Mouse (Mus musculus) heart, postnatal 14 days (tissue): ENCODE measurements around the gene Stra6. TPM values are rescaled to one million over a fixed set of nuclear protein-coding genes. Genes with fewer than 3 reads are reported as not detected.

Source experiments
- DNase-seq, 2 experiments: peaks; one replicate each; pipeline ENCODE4 v3.0.0; 2021 to 2022
- intact Hi-C: fragments of 180-260 bp; cut with DNase I; formaldehyde crosslinking; loops from one replicate; pipeline ENCODE4 v1.15.1; 2025
- total RNA-seq, 2 experiments: library from RNA; stranded (reverse); gene quantifications; 2 replicates each; pipeline ENCODE4 v1.2.3; 2021

Gene Stra6
- total RNA-seq, 2 experiments from 2014 or later, result 0.32 to 0.76 TPM

DNA sequence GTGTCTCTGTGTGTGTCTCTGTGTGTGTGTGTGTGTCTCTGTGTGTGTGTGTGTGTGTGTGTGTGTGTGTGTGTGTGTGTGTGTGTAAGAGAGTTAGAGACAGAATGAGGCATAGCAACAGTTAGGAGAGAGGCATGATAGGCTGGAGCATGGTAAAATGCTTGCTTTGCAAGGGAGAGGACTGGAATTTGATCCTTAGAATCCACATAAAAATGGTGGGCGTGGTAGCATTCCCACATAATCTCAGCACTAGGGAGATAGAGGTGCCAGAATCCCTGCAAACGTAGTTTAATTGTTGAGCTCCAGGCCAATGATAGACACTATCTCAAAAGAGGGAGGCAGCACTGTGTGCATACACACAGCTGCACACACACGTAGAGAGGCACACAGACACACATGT, 61.5 kb downstream of the Stra6 start:
- intact Hi-C loops, result no loop called here
- DNase-seq, result no peak

DNA sequence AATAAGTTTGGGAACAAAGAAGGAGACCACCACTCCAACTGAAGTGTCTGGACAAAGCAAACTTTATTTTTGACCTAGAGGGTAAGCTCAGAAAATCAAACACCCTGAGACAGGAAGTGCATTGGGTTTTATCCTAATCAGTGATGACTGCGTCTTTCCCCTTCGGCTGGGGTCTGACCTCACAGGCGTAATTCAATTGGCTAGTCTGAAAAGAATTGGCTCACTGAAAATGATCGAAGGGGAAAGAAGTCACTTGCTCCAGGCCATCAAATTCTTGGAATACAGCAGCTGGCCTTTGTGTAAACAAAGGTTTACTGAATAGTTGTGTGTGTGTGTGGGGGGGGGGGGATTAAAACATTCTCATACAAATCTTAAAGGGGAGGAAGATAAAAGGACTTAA, 62.2 kb downstream of the Stra6 start:
- DNase-seq, result no peak
- intact Hi-C loops, result no loop called here

DNA sequence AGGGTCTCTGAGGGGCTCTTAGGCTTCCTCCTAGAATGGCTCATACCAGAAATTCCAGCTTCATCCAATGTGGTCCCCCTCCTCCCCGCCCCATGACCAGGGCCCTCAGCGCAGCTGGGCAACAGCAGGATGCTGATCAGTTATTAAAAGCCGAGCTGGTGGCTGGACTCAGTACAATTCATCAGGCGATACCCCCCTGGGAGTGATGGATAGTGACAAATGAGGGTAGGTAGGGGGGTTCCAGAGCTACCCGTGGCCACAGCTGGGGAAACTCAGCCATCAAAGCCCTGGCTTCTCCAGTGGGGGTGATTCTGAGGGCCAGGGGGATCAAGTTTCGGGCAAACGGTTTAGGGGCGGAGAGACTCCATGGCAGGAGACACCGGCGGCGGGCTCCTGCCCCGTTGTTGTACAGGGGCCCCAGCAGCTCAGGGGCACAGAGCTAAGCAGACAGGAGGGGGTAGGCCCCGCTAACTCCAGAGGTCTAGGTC, 65.4 kb downstream of the Stra6 start:
- no peak for DNase-seq
- intact Hi-C loops, result no loop called here

DNA sequence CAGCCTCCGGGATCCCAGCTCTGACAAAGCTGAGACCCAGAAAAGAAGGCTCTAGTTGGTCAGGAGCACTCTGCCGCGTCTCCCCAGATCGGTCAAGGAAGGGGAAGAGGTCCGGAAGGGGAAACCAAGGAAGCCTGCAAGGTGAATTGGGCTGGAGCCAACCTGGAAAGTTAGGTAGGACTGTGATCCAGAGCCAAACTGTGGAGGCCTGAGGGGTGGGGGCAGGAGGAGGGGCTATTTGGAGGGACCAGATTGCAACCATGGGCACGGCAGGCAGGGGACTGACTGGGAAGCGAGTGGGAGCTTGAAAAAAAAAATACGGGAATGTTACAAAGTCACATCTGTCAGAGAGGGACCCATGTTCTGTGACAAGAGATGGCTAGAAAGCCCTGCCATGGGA, 65.9 kb downstream of the Stra6 start:
- intact Hi-C loops, result no loop called here
- no peak for DNase-seq

DNA sequence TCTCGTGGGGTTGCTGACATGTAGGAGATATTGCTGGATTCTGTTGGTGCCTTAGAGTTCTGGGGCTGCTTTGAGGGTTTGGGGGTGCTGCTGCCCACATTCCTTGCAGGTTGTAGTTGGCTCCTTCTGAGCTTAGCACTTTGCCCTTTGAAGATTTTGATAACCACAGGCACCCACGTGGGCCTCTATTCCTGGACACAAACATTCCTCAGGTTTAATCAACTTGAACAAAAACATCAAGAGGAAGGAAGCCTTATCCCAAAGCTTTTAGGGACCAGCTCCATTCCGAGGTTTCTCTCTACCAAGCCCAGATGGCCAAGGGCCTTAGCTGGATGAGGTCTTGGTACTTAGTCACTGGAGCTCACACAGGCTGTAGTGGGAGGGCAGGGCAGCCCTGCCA, 67.3 kb downstream of the Stra6 start:
- intact Hi-C loops, result no loop called here
- DNase-seq, result no peak

DNA sequence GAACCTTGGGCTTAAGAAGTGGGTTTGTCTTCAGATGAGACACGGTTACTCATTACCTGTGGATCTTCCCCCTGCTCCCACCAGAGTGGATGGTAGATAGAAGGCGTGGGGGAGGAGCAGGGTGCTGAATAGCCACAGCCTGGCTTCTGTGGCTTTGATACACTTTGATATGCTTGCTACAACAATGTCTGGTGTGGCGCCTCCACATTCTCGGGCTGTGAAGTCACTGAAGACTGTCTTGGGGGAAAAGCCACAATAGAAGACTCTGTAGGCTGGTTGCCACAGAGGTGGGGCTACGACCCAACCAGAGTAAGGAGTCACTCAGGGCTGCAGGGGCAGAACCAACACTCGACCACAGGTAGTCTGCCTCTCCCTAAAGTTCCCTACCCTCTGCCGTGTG, 68.1 kb downstream of the Stra6 start:
- intact Hi-C loops, result no loop called here
- DNase-seq, result no peak

DNA sequence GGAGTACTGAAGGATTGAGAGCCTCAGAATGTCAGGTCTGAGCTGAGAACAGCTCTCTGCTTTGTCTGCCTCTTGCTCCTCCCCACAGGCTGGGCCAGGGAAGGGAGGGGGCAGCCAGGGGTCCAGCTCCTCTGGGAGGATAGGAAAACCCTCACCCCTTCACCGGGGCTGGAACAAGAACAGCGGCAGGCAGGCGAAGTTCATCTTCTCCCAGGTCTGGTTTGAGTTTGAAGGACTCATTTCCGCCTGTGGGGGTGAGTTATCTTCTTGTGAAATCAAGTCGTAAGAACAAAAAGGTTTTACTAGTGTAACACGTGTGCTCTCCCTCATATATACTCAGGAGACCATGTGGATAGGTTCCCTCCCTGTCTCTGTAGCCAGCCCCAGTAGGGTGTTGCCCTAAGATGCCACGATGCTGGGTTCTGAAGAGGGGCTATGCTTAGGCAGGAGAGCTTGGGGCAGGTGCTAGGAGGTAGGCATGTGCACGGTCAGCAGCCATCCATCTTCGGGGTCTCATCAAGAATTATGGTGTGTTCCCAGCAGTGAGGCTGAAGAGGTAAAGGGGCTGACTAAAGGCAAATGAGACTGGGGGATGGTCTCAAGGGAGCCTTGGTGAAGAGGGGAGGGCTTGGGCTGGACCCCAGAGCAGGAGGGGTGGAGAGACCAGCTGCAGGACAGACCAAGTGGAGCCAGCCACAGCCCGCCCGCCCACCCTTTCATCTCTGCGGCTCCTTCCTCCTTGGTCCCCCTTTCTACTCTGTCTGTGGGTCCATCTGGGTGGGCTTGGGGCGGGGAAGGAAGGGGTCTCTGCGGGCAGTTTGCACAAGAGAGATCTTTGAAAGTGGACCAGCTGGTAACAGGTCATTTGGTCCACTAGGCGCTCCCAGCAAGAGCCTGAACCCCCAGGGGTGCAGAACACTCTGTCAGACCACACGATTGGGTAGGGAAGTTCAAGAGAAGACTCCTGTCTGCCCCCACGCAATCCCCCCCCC, 70.6 kb downstream of the Stra6 start:
- intact Hi-C loops, result no loop called here
- no peak for DNase-seq

DNA sequence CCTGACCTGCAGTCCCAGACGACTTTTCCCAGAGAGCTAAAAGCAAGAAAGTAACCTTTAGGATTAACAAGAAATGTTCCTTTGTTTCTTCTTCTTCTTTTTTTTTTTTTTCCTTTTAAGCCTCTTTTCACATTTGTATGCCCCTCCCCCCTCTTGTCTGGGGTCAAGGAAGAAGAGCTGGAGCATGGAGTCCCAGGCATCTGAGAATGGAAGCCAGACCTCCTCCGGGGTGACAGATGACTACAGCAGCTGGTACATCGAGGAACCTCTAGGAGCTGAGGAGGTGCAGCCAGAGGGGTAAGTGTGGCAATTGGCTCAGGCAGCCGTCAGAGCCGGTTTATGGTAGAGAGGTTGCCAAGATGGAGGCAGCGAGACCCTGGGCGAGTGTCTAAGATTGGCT, 71.3 kb downstream of the Stra6 start:
- no peak for DNase-seq
- intact Hi-C loops, result no loop called here

DNA sequence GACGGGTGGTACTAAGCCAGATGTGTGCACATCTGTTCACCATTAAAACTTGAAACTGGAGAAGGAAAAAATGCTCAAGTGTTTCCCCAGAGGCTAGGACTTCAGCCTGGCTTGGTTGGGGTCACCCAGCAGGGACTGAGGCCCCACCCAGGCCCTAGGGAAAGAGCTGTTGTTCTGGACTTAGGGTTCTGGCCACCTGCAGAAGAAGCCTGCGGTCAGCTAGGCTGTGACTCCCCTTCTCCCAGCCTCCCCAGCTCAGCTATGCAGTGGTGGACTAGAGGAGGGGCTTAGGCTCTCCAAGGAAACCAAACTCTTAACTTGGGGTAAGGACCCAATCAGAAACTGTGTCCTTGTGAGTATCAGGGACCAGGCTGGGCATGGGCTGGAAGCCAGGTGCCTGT, 72.3 kb downstream of the Stra6 start:
- intact Hi-C loops, result no loop called here
- DNase-seq, result no peak

DNA sequence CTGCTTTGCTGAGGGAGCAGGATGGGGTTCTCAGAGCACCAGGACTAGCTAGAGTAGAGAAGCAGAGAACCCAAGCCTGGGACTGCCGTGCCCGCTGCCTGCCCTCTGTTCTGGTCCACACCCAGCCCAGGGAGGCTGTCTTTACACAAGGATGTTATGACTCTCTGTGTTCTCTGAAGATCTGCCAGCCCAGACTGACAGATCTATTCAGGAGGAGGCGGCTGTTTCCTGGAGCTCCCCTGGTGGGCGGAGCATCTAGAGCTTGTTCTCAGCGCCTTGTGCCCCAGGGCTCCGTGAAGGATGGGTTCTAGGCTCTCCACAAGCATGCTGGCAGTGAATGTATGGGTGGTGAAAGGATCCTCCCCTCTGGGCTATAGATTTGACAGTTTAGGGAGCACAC, 76.4 kb downstream of the Stra6 start:
- peak; percentile 15 to 41 for DNase-seq
- intact Hi-C loops, result no loop called here

DNA sequence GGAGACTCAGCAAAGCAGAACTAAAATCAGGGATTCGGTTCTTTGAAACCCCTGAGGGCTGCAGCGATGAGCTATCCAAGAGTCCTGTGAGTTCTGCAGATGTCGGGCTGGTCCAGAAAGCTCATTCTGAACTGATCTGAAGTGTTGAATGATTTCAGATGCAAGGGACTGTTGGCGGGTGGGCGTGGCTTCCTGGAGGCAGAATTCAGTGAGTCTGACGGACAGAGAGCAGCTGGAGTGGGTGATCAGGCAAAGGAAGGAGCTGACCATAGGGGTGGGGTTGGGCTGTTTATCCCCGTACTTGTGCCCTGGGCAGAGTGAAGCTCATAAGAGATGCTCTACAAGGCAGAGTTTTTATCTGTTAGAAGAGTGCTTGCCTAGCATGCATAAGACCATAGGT, 79.8 kb downstream of the Stra6 start:
- intact Hi-C loops, result no loop called here
- DNase-seq, result peak; percentile 38 to 56

DNA sequence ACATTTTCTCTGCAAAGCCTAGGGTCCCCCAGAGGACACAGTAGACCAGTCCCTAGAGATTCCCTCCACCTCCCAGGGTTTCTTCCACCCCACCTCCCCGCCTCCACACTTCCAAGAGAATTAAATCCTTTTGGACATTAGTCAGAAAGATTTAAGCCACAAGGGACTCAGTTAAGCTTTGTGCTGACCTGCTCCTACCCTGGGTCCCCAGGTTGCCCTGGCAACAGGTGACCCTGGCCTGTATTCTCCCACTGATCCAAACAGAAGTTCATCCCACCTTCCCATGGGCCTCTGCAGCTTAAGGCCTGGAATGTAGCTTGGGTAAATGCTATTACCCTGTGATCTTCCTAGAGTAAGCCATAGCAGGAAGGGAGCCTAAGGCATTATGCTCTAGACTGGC, 81.1 kb downstream of the Stra6 start:
- no peak for DNase-seq
- intact Hi-C loops, result no loop called here

DNA sequence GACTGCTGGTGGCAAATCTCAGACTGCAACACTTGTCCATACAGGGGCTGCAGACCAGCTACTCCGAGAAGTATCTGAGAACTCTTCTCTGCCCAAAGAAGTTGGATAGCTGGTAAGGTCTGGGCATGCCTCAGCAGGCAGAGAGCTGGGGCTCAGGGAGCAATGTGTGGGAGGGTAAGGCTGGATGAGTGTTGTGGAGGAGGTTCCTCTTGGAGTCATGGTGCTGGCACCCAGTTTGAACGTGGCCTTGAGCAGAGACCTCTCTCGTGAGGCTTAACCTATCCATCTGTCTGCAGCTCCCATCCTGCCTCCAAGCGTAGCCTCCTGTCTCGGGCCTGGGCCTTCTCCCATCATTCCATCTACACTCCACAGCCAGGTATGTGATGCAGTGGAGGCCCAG, 81.8 kb downstream of the Stra6 start:
- DNase-seq, result no peak
- intact Hi-C loops, result no loop called here

DNA sequence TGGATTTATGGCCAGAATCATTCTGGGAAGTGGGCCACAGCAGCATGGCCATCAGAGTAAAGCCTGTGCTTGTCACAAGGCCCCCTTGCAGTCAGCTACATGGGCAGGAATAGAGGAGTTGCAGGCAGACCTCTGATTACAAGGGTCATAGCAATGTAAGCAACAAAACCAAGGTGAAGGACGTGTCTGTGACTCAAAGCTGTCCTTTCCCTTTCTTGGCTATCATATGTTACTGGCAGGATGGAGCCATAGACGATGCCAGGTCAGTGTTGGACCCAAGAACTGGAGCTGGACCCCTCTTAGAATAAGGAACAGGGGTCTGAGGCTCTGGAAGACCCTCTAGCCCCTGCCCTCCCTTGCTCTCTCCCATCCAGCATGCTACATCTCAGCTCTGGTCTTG, 85.2 kb downstream of the Stra6 start:
- DNase-seq, result no peak
- intact Hi-C loops, result no loop called here

DNA sequence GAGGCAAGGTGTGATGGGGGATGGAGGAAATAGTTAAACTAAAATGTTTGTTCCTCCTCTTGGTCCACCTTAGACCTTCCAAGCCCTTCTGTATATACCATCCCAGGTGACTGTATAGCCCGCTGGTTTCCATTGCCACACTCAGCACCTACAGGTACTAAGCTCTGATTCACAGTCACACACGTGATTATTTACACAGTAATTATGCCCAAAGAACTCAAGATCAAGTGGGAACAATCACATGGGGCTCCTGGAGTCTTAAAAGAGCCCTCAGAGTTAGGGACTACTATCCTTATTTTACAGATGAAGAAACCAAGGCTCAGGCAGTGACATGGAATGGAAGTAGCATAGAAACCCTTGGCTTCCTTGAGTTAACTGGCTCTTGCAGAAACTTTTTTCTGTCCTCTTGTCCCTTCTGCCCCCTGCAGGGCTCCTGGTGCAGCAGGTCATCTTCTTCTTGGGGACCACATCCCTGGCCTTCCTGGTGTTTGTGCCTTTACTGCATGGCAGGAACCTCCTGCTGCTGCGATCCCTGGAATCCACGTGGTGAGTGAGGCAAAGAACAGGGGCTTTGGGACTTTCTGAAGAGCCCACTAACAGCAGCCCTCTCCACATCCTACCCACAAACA, 87.3 kb downstream of the Stra6 start:
- intact Hi-C loops, result no loop called here
- DNase-seq, result no peak

DNA sequence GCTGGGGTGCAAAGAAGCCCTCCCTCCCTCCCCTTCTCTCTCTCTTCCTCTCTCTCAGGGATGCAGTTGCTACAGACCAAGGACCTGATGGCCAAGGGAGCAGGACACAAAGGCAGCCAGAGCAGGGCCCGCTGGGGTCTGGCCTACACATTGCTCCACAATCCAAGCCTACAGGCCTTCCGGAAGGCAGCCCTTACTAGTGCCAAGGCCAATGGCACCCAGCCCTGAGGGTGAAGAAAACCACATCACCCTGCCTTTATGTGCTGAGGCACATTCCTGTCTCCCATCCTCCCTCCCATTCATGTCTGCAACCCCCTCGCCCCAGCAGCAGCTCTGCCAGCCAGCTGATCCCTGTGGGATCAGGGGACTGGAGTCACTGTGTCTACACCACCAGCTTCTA, 89.5 kb downstream of the Stra6 start:
- DNase-seq, result peak; percentile 30 to 31

DNA sequence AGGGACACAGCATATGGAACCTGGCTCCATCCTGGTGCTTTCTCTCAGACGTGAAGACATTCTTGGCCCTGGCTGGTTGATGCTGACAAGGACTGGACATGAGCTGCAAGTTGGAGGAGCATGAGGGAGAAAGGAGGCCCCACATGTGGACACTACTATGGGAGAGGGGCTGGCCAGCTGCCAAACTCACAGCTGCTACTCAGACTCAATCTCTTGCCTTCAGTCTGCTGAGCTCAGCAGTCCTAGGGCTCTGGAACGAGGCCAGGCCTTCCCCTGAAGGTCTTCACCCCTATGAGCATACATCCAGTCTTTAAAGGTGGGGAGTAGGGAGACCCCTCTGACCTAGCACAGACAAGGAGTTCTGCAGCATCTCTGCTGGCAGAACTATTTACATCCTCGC, 91.8 kb downstream of the Stra6 start:
- intact Hi-C loops, result no loop called here
- DNase-seq, result peak; percentile 66 to 78

More for the DNA sequence above, 89.5 kb downstream of the Stra6 start:
- intact Hi-C loops, result no loop called here

DNA sequence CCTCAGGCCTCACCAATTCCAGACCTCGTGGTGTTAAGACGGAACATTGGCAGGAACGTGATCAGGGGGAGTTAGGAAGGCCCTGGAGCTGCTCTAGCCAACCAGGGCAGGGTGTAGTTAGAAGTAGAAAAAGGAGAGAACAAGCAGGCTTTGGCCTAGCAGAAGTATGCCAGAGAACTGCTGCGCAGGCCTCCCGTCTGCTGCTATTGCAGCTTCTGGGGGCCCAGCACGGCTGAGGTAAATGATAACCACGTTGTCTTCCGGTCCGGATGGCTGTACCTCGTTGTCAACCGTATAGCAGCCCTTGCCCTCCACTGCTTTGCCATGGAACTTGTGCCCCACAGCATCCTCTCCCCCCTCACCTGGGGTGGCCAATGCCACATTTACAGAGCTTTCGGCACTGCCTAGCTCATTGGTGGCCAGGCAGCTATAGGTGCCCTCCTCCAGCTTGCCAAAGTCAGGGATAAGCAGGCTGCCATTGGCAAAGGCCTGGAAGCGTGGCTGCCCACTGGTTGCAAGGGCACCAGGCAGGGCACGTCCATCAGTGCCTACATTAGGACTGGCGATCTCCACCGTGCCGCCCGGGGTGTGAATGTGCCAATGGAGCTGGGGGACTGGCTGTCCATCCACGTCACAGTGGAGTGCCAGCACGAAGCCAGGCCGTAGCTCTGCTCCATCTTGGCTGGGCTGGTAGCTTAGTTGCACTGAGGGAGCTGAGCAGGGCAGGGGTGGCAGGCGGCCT, 93.4 kb downstream of the Stra6 start:
- no peak for DNase-seq
- intact Hi-C loops, result no loop called here

DNA sequence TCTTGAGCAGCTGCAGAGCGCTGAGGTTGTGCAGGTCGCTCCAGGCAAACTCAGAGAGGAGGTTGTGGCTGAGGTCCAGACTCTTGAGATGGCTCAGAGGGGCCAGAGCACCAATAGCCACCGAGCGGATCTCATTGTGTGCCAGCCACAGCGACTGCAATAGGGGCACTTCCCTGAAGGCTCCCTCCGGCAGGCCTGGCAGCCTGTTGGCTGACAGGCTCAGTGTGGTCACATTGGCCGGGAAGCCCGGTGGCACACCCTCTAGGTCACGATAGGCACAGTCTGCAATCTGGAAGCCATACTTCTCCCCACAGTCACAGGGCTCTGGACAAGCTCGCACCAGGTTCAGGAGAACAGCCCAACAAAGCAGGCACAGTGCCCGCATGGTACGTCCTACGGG, 94.2 kb downstream of the Stra6 start:
- DNase-seq, result peak in 1 of 2 experiments; percentile 12
- intact Hi-C loops, result no loop called here

DNA sequence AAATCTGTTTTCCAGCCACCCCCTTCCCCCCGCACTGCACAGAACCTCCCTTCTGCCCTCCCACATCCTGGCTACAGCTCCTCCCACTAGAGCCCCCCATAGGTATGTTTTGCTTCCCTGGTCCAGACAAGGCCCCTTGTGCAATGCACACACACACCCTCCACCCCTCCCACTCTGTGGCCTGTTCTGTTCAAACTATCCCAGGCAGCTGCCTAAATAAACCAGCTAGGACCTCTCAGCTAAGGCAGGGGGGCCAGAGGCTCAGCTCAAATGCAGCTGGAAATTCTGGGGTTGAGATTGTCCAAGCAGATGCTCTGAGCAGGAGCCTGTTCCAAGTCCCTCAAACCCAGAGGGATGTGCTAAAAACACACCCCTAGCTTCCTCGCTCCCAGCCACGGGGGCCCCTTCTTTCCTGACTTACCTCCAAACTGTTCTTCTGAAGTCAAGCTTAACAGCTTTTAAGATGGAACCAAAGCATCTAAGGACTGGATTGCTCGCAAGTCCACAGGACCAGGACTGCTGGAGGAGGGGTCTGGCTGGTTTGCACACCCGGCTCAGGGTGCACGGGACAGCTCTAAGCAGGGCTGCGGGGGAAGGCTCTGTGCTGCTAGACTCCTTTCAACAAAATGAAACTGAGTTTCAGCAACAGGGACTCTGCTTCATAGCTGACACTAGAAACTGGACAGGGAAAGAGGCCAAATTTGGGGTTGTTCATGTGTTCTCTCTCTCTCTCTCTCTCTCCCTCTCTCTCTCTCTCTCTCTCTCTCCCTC, 95.1 kb downstream of the Stra6 start:
- intact Hi-C loops, result no loop called here
- DNase-seq, result peak; percentile 58 to 65
